17 mouse cellular contexts compared by ENCODE assay signal in the genomic region with DNA sequence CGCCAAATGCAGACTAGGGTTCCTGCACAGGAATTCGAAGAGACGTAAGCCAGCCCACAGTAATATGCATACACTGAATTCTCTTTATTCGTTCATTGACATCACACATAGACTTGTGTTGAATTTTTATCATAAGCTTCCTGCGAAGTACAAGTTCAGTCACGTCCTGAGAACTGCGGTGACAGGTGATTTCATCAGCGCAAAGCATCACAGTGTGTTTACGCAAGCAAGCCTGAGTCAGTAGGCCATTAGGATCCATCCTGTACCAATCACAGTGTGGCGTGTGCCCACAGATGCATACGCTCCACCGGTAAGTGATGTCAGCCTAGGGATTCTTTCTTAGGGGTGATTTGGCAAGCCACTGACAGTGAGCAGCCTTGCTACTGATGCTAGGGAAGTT.
"Had no signal": no experiment of that assay in that cellular context is flagged by ENCODE, and none has a peak within 500 bp of the region (broad histone marks: within the 10 kb centered on the region; RNA-seq: fewer than 3 reads in every experiment).

No protein-coding gene starts in this region.

- H3K4me1 ChIP-seq: liver, embryonic 15.5 days; midbrain, embryonic 10.5 days had no signal

- H3K36me3 ChIP-seq: liver, embryonic 15.5 days; lung, embryonic 15.5 days; midbrain, embryonic 10.5 days; midbrain, embryonic 12.5 days; neural tube, embryonic 13.5 days; stomach, embryonic 15.5 days had no signal

- H3K9ac ChIP-seq: liver, embryonic 15.5 days; liver, postnatal 0 days; lung, embryonic 15.5 days; midbrain, embryonic 12.5 days; neural tube, embryonic 13.5 days; stomach, embryonic 15.5 days had no signal

- DNase-seq: liver, postnatal 0 days; lung, adult 2 months; lung, postnatal 10 days; lung, postnatal 4 days; midbrain, embryonic 14.5 days; right cerebral cortex, postnatal 14 days; thymus, adult 2 months; thymus, postnatal 25 days had no signal

- H3K4me2 ChIP-seq: liver, embryonic 15.5 days; lung, embryonic 15.5 days; midbrain, embryonic 12.5 days; neural tube, embryonic 13.5 days; stomach, embryonic 15.5 days had no signal

- H3K27me3 ChIP-seq: lung, embryonic 15.5 days; neural tube, embryonic 13.5 days; stomach, embryonic 15.5 days had no signal

- H3K4me3 ChIP-seq: liver, embryonic 15.5 days; lung, embryonic 15.5 days; midbrain, embryonic 10.5 days; midbrain, embryonic 12.5 days; myocyte; neural tube, embryonic 13.5 days; stomach, embryonic 15.5 days had no signal

- H3K27ac ChIP-seq: liver, embryonic 15.5 days; lung, embryonic 15.5 days; midbrain, embryonic 10.5 days; midbrain, embryonic 12.5 days; neural tube, embryonic 13.5 days; stomach, embryonic 15.5 days; stomach, postnatal 0 days had no signal

- H3K9me3 ChIP-seq: liver, embryonic 15.5 days; lung, embryonic 15.5 days; midbrain, embryonic 10.5 days; midbrain, embryonic 12.5 days; neural tube, embryonic 13.5 days; stomach, embryonic 15.5 days had no signal

- ATAC-seq: liver, postnatal 0 days; midbrain, embryonic 16.5 days had no signal
